Mouse (Mus musculus) cortical plate, adult 2 months (tissue): Measurements from ENCODE around the gene 1700013F07Rik.

Experiments used
- CTCF ChIP-seq: fragments of 200-500 bp; IDR thresholded peaks from 2 replicates; pipeline ENCODE4 v1.5.1; 2011; ENCODE audit warnings: mild to moderate bottlenecking, control low read depth, low read length; ENCODE audit not compliant: insufficient read depth; ENCODE audit errors: extremely low read depth
- POLR2A ChIP-seq: fragments of 200-500 bp; IDR thresholded peaks from 2 replicates; pipeline ENCODE4 v1.6.1; 2011; ENCODE audit warnings: mild to moderate bottlenecking, low read length, control low read depth; ENCODE audit not compliant: insufficient read depth; ENCODE audit errors: extremely low read depth

DNA sequence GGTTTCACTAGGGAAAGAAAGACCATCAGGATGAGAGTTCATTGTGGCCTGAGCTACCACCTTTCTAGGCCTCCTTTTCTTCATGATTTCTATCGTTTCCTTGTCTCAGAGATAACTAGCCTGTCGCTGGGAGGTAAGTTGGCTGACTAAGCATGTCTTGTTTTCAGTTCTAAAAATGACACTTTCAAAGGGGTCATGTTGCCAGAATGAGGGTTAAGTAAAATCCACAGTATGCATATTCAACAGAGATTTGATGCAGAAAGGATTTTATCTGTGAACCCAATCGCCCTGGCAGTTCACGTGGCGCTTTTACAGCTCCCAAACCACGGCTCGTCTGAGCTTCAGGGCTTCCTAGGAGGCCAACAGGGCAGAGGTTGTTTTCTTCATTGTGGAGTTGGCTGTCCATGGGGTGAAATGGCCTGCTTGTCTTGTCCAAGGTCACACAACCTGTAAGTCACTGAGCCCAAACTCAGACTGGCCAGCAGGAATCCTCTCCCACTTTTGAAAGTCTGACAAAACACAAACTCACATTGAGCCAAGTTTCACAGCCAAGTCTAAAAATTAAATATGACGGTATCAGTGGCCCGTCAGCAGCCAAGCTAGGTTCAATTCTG lies 39.0 kb upstream of the 1700013F07Rik start:
- TF ChIP-seq CTCF (no peak), POLR2A (no peak)
